Mouse (Mus musculus) colon, adult 2 months (tissue): ENCODE results near the gene Olfr30. TPM values are rescaled to one million over a fixed set of nuclear protein-coding genes. Genes with fewer than 3 reads are reported as not detected.

Experiments
- polyA plus RNA-seq: library from polyadenylated mRNA; depleted of rRNA; stranded (reverse); fragments of >200 nt; gene quantifications from 2 replicates; pipeline ENCODE4 v1.2.3, GENCODE M21; 2012; rRNA removed

The Olfr30 gene
- not detected in 2 replicates for polyA plus RNA-seq

DNA sequence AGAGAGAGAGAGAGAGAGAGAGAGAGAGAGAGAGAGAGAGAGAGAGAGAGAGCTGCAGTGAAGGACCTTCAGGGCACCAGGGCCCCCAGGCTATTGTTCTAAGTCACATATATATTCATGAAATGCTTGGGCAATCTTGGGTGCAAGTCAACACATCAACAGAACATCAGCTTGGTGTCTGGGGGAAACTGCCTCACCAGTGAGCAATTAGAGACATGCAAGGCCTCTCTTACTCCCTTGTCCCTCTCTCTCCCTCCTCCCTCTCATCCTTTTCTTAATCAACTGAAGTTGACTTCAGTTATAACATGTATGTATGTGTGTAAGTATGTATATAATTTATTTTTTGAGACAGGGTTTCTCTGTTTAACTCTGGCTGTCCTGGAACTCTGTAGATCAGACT, at the start of gene Olfr30:
Gene Olfr30, minus strand, starts transcription at position 101 of the 400 bp plus-strand sequence.

GRCm38 (mm10) chr11:58502472-58502871, 40.4 kb upstream of the Olfr30 start, which contains the start of gene Olfr331:
Gene Olfr331, minus strand, starts transcription at chr11:58502572.

DNA sequence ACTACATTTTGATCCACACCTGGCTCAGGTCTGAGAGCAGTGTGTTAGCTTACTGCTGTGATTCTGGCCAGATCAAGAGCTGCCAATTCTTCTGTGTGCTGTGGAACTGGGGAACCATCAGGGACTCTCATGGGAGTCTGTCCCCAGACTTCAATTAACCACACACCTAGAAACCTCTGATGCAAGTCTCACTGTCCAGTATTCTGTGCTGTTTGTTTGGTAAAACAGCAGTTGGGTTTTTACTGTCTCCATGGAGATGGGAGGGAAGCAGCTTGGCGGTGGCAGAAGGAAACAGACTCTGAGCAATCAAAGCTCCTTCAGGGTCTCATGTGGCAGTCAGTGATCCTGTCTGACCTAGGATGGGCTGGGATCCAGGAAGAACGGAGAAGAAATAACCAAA, 30.4 kb upstream of the Olfr30 start, which contains the start of gene Olfr332:
Gene Olfr332, minus strand, starts transcription at position 101 of the 400 bp plus-strand sequence.

GRCm38 (mm10) chr11:58452759-58453158, 9.3 kb downstream of the Olfr30 start, which contains the start of gene Lypd9:
Gene Lypd9, minus strand, starts transcription at chr11:58452923.

GRCm38 (mm10) chr11:58432259-58432658, 29.8 kb downstream of the Olfr30 start, which contains the start of gene Gm12253:
Gene Gm12253, plus strand, starts transcription at chr11:58432559.

GRCm38 (mm10) chr11:58420815-58421214, 41.3 kb downstream of the Olfr30 start, which contains the start of gene 1810065E05Rik:
Gene 1810065E05Rik, plus strand, starts transcription at chr11:58421111.

Other genes with a start within 250 kb of the Olfr30 start
- 0.05 TPM in 1 of 2 replicates, not detected in the other for gene 4930438A08Rik, start 187.5 kb downstream of the Olfr30 start, polyA plus RNA-seq
- 43.0 and 45.3 TPM in 2 replicates for gene Zfp692, start 155.2 kb downstream of the Olfr30 start, polyA plus RNA-seq
- 46.9 and 49.0 TPM in 2 replicates for gene Zfp672, start 131.9 kb downstream of the Olfr30 start, polyA plus RNA-seq
- 36.8 and 41.1 TPM in 2 replicates for gene Sh3bp5l, start 131.5 kb downstream of the Olfr30 start, polyA plus RNA-seq
- gene Lypd8, start 83.2 kb downstream of the Olfr30 start, polyA plus RNA-seq: 11,928 and 12,556 TPM in 2 replicates
- gene 1810065E05Rik, start 41.2 kb downstream of the Olfr30 start, polyA plus RNA-seq: 344 and 578 TPM in 2 replicates
- not detected in 2 replicates for gene Gm12253, start 29.7 kb downstream of the Olfr30 start, polyA plus RNA-seq
- gene Lypd9, start 9.3 kb downstream of the Olfr30 start, polyA plus RNA-seq: not detected in 2 replicates
- not detected in 2 replicates for gene Olfr332, start 30.3 kb upstream of the Olfr30 start, polyA plus RNA-seq
- gene Olfr331, start 40.3 kb upstream of the Olfr30 start, polyA plus RNA-seq: not detected in 2 replicates
- not detected in 2 replicates for gene Olfr330, start 72.6 kb upstream of the Olfr30 start, polyA plus RNA-seq
- not detected in 2 replicates for gene Olfr329-ps, start 84.2 kb upstream of the Olfr30 start, polyA plus RNA-seq
- not detected in 2 replicates for gene Olfr328, start 93.4 kb upstream of the Olfr30 start, polyA plus RNA-seq
- not detected in 2 replicates for gene Olfr224, start 108.3 kb upstream of the Olfr30 start, polyA plus RNA-seq
- not detected in 2 replicates for gene Olfr325, start 115.5 kb upstream of the Olfr30 start, polyA plus RNA-seq
- not detected in 2 replicates for gene Olfr324, start 132.8 kb upstream of the Olfr30 start, polyA plus RNA-seq
- gene 2210407C18Rik, start 153.8 kb upstream of the Olfr30 start, polyA plus RNA-seq: 7.3 and 7.4 TPM in 2 replicates
- gene Olfr323, start 168.2 kb upstream of the Olfr30 start, polyA plus RNA-seq: not detected in 2 replicates
- not detected in 2 replicates for gene Trim58, start 178.2 kb upstream of the Olfr30 start, polyA plus RNA-seq
- gene Olfr322, start 196.5 kb upstream of the Olfr30 start, polyA plus RNA-seq: not detected in 2 replicates
- not detected in 2 replicates for gene Olfr320, start 218.8 kb upstream of the Olfr30 start, polyA plus RNA-seq
- gene Olfr319, start 236.9 kb upstream of the Olfr30 start, polyA plus RNA-seq: not detected in 2 replicates